Mouse (Mus musculus): Measurements from ENCODE around the gene Ric1. TPM values are rescaled to one million over a fixed set of nuclear protein-coding genes. Genes with fewer than 3 reads are reported as not detected.

Gene Ric1
- total and polyA plus RNA-seq, 2 experiments from 2014 or later = 10.4 to 38.0 TPM

DNA sequence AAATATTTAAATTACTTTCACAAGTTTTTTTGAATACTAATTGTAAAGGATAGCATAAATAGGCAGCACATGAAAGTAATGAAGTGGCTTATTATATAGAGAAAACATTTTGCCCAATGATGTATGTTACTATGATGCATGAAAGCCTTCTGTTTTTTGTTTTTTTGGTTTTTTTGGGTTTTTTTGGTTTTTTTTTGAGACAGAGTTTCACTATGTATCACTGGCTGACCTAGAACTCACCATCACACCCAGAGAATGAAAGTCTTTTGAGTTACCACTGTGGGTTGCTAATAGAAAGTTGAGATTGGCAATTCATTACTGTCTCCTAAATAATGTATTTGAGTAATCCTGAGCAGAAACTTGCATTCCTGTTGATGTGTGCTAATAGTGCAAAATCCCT lies 4.8 kb downstream of the Ric1 start:
- Histone ChIP-seq H3K4me3 (ENCODE audit: low read depth, low read length) (no peak overlapping the region), H3K27me3 (ENCODE audit: insufficient read depth, low read length) (no peaks in the 10 kb centered on the region), H3K4me1 (ENCODE audit: insufficient read depth) (no peaks in the 10 kb centered on the region), H3K36me3 (ENCODE audit: insufficient read depth) (no peaks in the 10 kb centered on the region), H3K4me2 (ENCODE audit: low read depth) (no peak overlapping the region), H3K27ac (ENCODE audit: low read depth, low read length) (no peak overlapping the region), H3K9me3 (ENCODE audit: low read length) (no peaks in the 10 kb centered on the region), H3K9ac (no peak overlapping the region)
- DNase-seq = no peak
- ATAC-seq = no peak
- TF ChIP-seq CTCF (IDR thresholded peaks at IDR 0.05; ENCODE audit: low read depth) = no peak

DNA sequence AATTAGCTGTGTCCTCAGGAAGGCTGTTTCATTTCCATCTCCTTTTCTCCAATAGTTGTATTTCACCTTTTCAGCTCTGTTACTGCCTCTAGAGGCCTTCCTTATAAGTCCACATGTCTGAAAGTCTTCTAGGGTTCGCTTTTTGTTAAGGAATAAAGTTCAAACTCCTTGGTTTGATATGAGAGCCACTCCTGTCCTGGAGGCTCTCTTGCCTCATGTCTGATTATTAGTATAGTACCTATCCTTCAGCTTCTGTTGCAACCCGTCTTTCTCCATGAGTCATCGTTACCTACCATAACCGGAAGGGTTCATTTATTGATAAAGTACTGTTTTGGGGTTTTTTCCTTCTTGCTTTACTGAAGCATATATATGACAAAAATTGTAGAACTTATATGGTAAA lies 5.2 kb downstream of the Ric1 start:
- no peak for ATAC-seq
- 97% methylated on average over 4 of the region's 4 CpGs for WGBS
- Histone ChIP-seq H3K9me3 (ENCODE audit: low read length) (no peaks in the 10 kb centered on the region), H3K4me1 (ENCODE audit: insufficient read depth) (no peaks in the 10 kb centered on the region), H3K4me2 (ENCODE audit: low read depth) (no peak overlapping the region), H3K27ac (ENCODE audit: low read depth, low read length) (no peak overlapping the region), H3K36me3 (ENCODE audit: insufficient read depth) (no peaks in the 10 kb centered on the region), H3K27me3 (ENCODE audit: insufficient read depth, low read length) (no peaks in the 10 kb centered on the region), H3K9ac (no peak overlapping the region), H3K4me3 (ENCODE audit: low read depth, low read length) (no peak overlapping the region)
- TF ChIP-seq CTCF (IDR thresholded peaks at IDR 0.05; ENCODE audit: low read depth) = no peak
- DNase-seq = no peak

DNA sequence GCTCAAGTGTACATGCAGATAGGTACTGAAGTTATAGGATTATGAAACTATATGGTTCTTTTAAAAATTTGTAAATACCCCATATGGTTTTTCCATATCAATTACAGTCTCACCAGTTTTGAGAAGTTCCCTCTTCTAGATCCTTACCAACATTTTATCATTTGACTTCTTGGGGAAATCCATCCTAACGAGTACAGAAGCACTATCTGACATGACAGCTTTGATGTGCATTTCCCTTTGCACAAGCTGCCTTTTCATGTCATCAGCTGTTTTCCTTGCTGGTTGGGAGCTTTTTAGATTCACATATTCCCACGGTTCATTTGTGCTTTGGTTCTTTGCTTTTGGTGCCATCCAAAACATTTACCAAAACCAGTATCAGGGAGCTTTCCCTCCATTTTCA lies 6.5 kb downstream of the Ric1 start:
- no peaks in the 10 kb centered on the region for H3K4me1 ChIP-seq (ENCODE audit: insufficient read depth)
- no peak for ATAC-seq

DNA sequence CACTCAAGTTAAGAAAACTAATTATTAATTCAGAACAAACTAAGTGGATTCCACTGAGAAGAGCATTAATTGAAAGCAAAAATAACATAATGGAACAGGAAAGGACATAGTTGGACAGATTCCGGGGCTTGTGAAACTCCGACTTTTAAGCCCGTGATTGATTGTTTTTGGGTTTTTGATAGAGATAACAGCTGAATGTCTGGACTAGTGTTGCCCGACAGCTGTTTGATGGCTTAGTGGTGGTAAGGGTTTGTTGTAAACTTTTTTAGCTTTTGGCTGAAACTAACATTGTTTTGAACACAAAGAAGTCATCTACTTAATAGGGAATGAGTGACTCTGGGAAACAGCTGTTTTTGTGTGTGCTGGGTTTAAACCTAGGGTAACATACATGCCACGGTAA lies 11.9 kb downstream of the Ric1 start:
- H3K27me3 ChIP-seq (ENCODE audit: insufficient read depth, low read length) = no peaks in the 10 kb centered on the region

More for the DNA sequence above, 6.5 kb downstream of the Ric1 start:
- no peaks in the 10 kb centered on the region for H3K27me3 ChIP-seq (ENCODE audit: insufficient read depth, low read length)
- no peaks in the 10 kb centered on the region for H3K36me3 ChIP-seq (ENCODE audit: insufficient read depth)
- no peak overlapping the region for H3K4me2 ChIP-seq (ENCODE audit: low read depth)
- no peaks in the 10 kb centered on the region for H3K9me3 ChIP-seq (ENCODE audit: low read length)
- DNase-seq = no peak
- H3K27ac ChIP-seq (ENCODE audit: low read depth, low read length) = no peak overlapping the region
- H3K9ac ChIP-seq = no peak overlapping the region
- H3K4me3 ChIP-seq (ENCODE audit: low read depth, low read length) = no peak overlapping the region
- 75% methylated on average over 2 of the region's 2 CpGs for WGBS
- TF ChIP-seq CTCF (IDR thresholded peaks at IDR 0.05; ENCODE audit: low read depth) = no peak

DNA sequence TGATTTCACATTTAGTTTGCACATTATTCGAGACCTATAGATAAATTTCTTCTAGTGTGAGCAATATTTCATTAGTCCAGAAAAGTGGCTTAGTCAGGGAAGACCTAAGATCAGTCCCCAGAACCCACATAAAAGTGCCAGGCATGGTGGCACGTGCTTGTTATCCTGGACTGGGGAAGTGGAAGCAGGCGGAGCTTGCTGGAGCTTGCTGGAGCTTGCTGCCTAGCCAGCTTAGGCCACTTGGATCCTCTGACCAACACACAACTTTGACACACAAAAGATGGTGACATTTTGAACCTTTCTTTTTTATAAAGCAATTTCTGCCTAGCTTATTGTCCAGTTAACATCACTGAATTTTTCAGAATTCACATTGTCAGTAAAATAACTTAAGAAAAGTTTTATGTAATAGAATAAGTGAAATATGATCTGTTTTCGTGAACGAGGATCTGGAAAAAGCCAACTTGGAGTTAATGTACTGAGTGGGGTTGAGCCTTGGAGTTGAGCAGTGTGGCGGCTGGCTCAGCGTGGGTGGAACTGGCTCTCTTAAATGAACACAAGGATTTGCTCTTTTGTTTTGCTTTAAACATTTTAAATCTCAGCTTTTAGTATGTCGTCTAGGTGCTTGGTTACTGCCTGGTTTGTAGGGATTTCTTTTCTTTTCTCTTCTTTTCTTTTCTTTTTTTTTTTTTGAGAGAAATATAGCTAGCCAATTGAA lies 20.3 kb downstream of the Ric1 start:
- Histone ChIP-seq H3K9me3 (ENCODE audit: low read length) (no peaks in the 10 kb centered on the region), H3K4me2 (ENCODE audit: low read depth) (no peak overlapping the region), H3K9ac (no peak overlapping the region), H3K27me3 (ENCODE audit: insufficient read depth, low read length) (no peaks in the 10 kb centered on the region), H3K4me1 (ENCODE audit: insufficient read depth) (no peaks in the 10 kb centered on the region), H3K4me3 (ENCODE audit: low read depth, low read length) (no peak overlapping the region), H3K36me3 (ENCODE audit: insufficient read depth) (no peaks in the 10 kb centered on the region), H3K27ac (ENCODE audit: low read depth, low read length) (no peak overlapping the region)
- DNase-seq (no peak), ATAC-seq (no peak)
- no peak for TF ChIP-seq CTCF (IDR thresholded peaks at IDR 0.05; ENCODE audit: low read depth)
- WGBS = 72% methylated on average over 8 of the region's 8 CpGs

More for the DNA sequence above, 11.9 kb downstream of the Ric1 start:
- no peak overlapping the region for H3K27ac ChIP-seq (ENCODE audit: low read depth, low read length)
- no peak for TF ChIP-seq CTCF (IDR thresholded peaks at IDR 0.05; ENCODE audit: low read depth)
- DNase-seq (no peak), ATAC-seq (no peak)
- H3K9me3 ChIP-seq (ENCODE audit: low read length) = no peaks in the 10 kb centered on the region
- H3K9ac ChIP-seq = no peak overlapping the region
- no peak overlapping the region for H3K4me2 ChIP-seq (ENCODE audit: low read depth)
- no peak overlapping the region for H3K4me3 ChIP-seq (ENCODE audit: low read depth, low read length)
- H3K4me1 ChIP-seq (ENCODE audit: insufficient read depth) = no peaks in the 10 kb centered on the region
- 90% methylated on average over 5 of the region's 5 CpGs for WGBS
- H3K36me3 ChIP-seq (ENCODE audit: insufficient read depth) = peaks cover 11% of the 10 kb centered on the region; the same call in 1 of the 2 replicates

DNA sequence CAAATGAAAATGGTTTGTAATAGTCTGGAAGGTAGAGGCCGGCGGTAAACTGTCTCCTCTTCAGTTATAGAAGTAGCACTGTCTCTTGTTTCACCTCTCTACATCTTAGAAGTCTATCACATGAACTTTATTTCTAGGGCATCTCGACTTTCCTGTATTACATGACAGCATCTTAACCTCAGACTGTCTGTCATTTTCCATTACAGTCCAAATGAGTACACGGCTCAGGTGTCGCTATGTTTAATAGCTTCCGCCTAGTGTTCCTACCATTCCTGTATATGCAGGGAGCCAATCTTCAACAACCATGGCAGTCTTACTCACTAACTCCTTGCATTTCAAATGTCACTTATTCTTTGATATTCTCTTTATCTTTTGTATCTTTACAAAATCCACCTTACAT lies 21.9 kb downstream of the Ric1 start:
- no peak for DNase-seq
- 94% methylated on average over 6 of the region's 6 CpGs for WGBS
- TF ChIP-seq CTCF (IDR thresholded peaks at IDR 0.05; ENCODE audit: low read depth) = no peak
- Histone ChIP-seq H3K4me1 (ENCODE audit: insufficient read depth) (no peaks in the 10 kb centered on the region), H3K27me3 (ENCODE audit: insufficient read depth, low read length) (no peaks in the 10 kb centered on the region), H3K4me3 (ENCODE audit: low read depth, low read length) (no peak overlapping the region), H3K36me3 (ENCODE audit: insufficient read depth) (no peaks in the 10 kb centered on the region), H3K4me2 (ENCODE audit: low read depth) (no peak overlapping the region), H3K9me3 (ENCODE audit: low read length) (no peaks in the 10 kb centered on the region), H3K27ac (ENCODE audit: low read depth, low read length) (no peak overlapping the region), H3K9ac (no peak overlapping the region)
- no peak for ATAC-seq

DNA sequence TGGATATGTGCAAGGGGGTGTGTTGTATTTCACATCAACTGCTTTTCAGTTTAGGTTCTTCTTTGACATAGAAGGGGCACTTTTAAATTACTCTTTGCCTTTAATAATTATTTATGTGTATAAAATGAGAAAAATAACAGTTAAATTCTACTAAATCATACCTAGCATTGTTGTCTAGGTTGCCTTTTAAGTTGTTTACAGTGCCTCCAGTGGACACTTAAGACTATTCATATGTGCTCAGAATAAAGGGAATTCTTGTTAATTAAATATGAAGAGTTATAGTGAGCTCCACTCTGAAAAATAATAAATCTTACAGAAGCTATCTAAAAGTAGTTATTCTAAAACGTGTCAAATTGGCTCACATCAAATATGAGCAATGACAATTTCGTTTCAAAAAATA lies 28.5 kb downstream of the Ric1 start:
- Histone ChIP-seq H3K9me3 (ENCODE audit: low read length) (no peaks in the 10 kb centered on the region), H3K9ac (no peak overlapping the region), H3K27ac (ENCODE audit: low read depth, low read length) (no peak overlapping the region), H3K4me1 (ENCODE audit: insufficient read depth) (no peaks in the 10 kb centered on the region), H3K4me2 (ENCODE audit: low read depth) (no peak overlapping the region), H3K27me3 (ENCODE audit: insufficient read depth, low read length) (no peaks in the 10 kb centered on the region), H3K36me3 (ENCODE audit: insufficient read depth) (no peaks in the 10 kb centered on the region), H3K4me3 (ENCODE audit: low read depth, low read length) (no peak overlapping the region)
- ATAC-seq (no peak), DNase-seq (no peak)
- no peak for TF ChIP-seq CTCF (IDR thresholded peaks at IDR 0.05; ENCODE audit: low read depth)
- 91% methylated on average over 2 of the region's 2 CpGs for WGBS
